Mouse (Mus musculus) cortical plate, adult 2 months (tissue): ENCODE measurements around the gene Igfbp6.

Source experiments
- CTCF ChIP-seq: fragments of 200-500 bp; IDR thresholded peaks from 2 replicates; pipeline ENCODE4 v1.5.1; 2011; ENCODE audit warnings: mild to moderate bottlenecking, control low read depth, low read length; ENCODE audit not compliant: insufficient read depth; ENCODE audit errors: extremely low read depth
- POLR2A ChIP-seq: fragments of 200-500 bp; IDR thresholded peaks from 2 replicates; pipeline ENCODE4 v1.6.1; 2011; ENCODE audit warnings: mild to moderate bottlenecking, low read length, control low read depth; ENCODE audit not compliant: insufficient read depth; ENCODE audit errors: extremely low read depth

DNA sequence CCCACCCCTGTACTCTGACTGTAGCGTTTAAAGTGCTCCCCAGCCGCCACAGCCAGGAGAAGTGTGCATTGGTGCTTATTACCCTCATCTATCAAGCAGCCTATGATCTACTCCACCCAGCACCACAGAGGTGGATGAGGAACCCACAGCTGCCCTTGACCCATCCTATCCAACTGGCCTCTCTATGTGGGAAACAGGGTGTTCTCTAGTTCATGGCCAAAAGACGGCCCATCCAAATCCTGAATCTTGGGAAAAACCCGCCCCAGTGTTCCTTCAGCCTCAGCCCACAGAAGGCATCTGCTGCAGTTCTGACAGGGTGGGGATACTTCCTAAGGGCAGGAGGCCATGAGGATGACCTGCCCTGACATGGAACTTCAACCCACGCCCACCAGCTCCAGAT, 23.6 kb upstream of the Igfbp6 start:
- TF ChIP-seq CTCF (no peak), POLR2A (no peak)
